Mouse (Mus musculus) cerebellum, adult 9-11 months (tissue): Measurements from ENCODE around the gene Casd1.
A peak's percentile ranks its signal among the peaks of the same experiment; 100 is the strongest.

Experiments used
- DNase-seq: peaks from one replicate; pipeline ENCODE4 v3.0.0; 2022

The Casd1 gene

GRCm38 (mm10) chr6:4600658-4601296, at the start of gene Casd1:
Casd1 (plus strand) TSS chr6:4600839.
- DNase-seq, result peak; percentile 74

- no peak for DNase-seq
These were observed 45.3 kb upstream of the Casd1 start for GRCm38 (mm10) chr6:4555366-4555765.

- no peak for DNase-seq
These were observed 43.6 kb upstream of the Casd1 start for GRCm38 (mm10) chr6:4557086-4557485.

GRCm38 (mm10) chr6:4557678-4558077, 43.0 kb upstream of the Casd1 start:
- no peak for DNase-seq

GRCm38 (mm10) chr6:4561156-4561555, 39.5 kb upstream of the Casd1 start:
- DNase-seq, result no peak

GRCm38 (mm10) chr6:4561621-4562020, 39.0 kb upstream of the Casd1 start:
- DNase-seq, result no peak

GRCm38 (mm10) chr6:4562401-4562800, 38.2 kb upstream of the Casd1 start:
- no peak for DNase-seq

GRCm38 (mm10) chr6:4563477-4563876, 37.2 kb upstream of the Casd1 start:
- no peak for DNase-seq

GRCm38 (mm10) chr6:4570412-4570811, 30.2 kb upstream of the Casd1 start:
- DNase-seq, result no peak

GRCm38 (mm10) chr6:4577756-4578155, 22.9 kb upstream of the Casd1 start:
- no peak for DNase-seq

- no peak for DNase-seq
These were observed 22.3 kb upstream of the Casd1 start for GRCm38 (mm10) chr6:4578343-4578742.

GRCm38 (mm10) chr6:4579620-4580019, 21.0 kb upstream of the Casd1 start:
- no peak for DNase-seq

- no peak for DNase-seq
These were observed 17.2 kb upstream of the Casd1 start for GRCm38 (mm10) chr6:4583485-4583884.

- no peak for DNase-seq
These were observed 12.7 kb upstream of the Casd1 start for GRCm38 (mm10) chr6:4587946-4588345.

GRCm38 (mm10) chr6:4588722-4589121, 11.9 kb upstream of the Casd1 start:
- no peak for DNase-seq

- no peak for DNase-seq
These were observed 10.6 kb upstream of the Casd1 start for GRCm38 (mm10) chr6:4590089-4590488.

GRCm38 (mm10) chr6:4597711-4598110, 2.9 kb upstream of the Casd1 start:
- no peak for DNase-seq

- DNase-seq, result no peak
These were observed 468 bp upstream of the Casd1 start for GRCm38 (mm10) chr6:4600085-4600657.

- peak; percentile 57 for DNase-seq
These were observed 775 bp downstream of the Casd1 start for GRCm38 (mm10) chr6:4601297-4601931.

GRCm38 (mm10) chr6:4602012-4602411, 1.4 kb downstream of the Casd1 start:
- no peak for DNase-seq

- no peak for DNase-seq
These were observed 5.8 kb downstream of the Casd1 start for GRCm38 (mm10) chr6:4606394-4606793.

GRCm38 (mm10) chr6:4610216-4610896, 9.7 kb downstream of the Casd1 start:
- no peak for DNase-seq

- no peak for DNase-seq
These were observed 11.2 kb downstream of the Casd1 start for GRCm38 (mm10) chr6:4611853-4612252.

- DNase-seq, result no peak
These were observed 11.8 kb downstream of the Casd1 start for GRCm38 (mm10) chr6:4612431-4612830.
